In the genomic region with DNA sequence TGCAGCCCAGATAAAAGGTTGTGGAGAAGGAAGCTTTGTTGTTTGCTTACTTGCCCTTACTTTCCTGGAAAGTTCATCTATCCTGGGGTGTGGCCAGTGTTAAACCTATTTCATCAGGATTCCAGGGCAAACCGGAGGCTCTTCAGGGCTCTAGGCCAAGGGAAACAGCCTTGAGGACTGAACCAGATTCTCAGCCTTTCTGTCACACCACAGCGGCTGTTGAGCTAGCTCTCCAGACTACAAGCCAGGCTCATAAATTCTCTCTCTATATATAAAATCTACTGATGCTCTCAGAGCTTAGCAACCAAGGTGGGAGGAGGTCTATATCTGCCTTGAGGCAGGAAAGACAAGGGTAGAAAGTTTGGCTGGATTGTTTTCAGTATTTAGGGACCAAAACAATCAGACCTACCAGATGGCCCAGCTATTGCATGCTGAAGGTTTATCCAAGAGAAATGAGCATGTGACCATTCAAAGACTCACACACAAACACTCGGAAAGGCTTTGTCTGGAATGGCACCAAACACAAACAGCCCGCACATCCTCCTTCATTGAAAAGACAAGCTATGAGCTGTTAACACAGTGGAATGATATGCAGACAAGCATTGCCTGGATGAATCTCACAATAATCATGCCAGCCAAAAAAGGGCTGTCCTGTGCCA, we compare ENCODE assay signal across 13 mouse cellular contexts.
"Had no signal": no experiment of that assay in that cellular context is flagged by ENCODE, and none has a peak within 500 bp of the region (broad histone marks: within the 10 kb centered on the region; RNA-seq: fewer than 3 reads in every experiment).

No protein-coding gene starts in this region.

- H3K27me3 ChIP-seq: limb, embryonic 15.5 days; liver, embryonic 12.5 days; midbrain, embryonic 15.5 days; neural tube, embryonic 12.5 days had no signal

- H3K27ac ChIP-seq: limb, embryonic 15.5 days; liver, embryonic 12.5 days; midbrain, embryonic 10.5 days; midbrain, embryonic 15.5 days; neural tube, embryonic 12.5 days had no signal

- H3K4me3 ChIP-seq: limb, embryonic 15.5 days; liver, embryonic 12.5 days; midbrain, embryonic 10.5 days; midbrain, embryonic 15.5 days; neural tube, embryonic 12.5 days had no signal

- DNase-seq: kidney, adult 8-10 months; kidney, postnatal 36 days; lung, embryonic 14.5 days; lung, postnatal 10 days; lung, postnatal 4 days; retina, postnatal 1 day; right cerebral cortex, postnatal 25 days; thymus, postnatal 4 days had no signal

- H3K4me1 ChIP-seq: midbrain, embryonic 10.5 days; midbrain, embryonic 15.5 days; neural tube, embryonic 12.5 days had no signal
